Mouse (Mus musculus) ovary, postnatal 14 days (tissue): ENCODE results near the gene Cntf.
"Not testable (repeated sequence)": the region's sequence is repeated elsewhere in the genome, so short reads cannot be mapped to it uniquely, and the experiment has no call there.

ENCODE experiments used
- DNase-seq: peaks from one replicate; pipeline ENCODE4 v3.0.0; 2022; ENCODE audit warnings: low spot score

The Cntf gene

DNA sequence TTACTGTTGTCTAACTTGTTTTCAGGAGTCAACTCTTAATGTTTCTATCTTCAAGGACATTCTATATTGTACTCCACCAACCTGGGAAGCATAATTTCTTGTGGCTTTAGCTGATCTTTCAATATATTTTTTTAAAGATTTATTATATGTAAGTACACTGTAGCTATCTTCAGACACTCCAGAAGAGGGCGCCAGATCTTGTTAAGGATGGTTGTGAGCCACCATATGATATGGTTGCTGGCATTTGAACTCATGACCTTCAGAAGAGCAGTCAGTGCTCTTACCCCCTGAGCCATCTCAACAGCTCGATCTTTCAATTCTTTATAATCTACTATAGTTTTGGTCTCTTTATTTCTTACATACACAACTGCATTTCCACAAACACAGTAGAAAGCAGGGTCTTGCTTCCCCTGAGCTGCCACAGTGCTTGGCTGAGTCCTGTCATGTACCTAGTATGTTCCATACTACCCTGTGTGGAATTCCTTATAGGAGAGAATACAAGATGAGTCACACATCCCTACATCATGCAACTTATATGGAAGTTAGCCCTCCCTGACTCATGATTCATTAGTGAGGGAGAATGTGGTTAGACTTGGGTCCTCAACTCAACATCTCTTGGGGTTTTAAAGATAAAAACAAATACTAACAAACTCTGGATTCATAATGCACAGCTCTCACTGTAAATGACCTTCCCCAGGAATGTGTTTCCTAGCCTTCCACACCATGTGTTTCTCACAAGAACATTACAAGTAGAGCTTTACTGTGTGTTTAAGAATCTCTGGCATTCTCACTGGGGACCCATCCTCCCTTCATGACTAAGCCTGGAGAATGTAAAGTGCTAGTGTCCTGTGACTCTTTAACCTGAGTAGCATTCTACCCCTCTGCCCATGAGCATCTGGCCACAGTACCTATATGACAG is 3.0 kb downstream of the Cntf start:
- DNase-seq: no peak

GRCm38 (mm10) chr19:12759656-12760055 is 5.8 kb downstream of the Cntf start:
- peak; percentile 15 for DNase-seq

- DNase-seq: no peak
These were observed 6.4 kb downstream of the Cntf start for GRCm38 (mm10) chr19:12758936-12759478.

DNA sequence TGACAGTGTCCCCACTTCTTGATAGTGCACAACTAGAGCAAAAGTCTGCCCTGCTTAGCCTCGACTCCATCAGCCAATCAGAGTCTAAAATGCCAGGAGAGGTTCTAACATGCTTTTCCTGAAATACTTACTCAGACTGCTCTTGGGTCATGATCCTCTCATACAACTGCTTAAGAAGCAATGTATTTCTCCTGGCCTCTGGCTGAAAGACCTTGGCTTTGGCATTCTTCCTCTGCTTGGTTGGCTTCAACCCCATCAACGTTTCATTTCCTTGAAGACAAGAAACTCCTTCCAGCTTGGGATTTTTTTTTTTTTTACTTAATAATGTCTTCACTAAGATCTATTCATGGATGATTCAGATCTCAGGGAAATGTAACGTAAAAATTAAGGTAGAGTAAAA is 9.1 kb downstream of the Cntf start:
- no peak for DNase-seq

- DNase-seq: no peak
These were observed 33.5 kb downstream of the Cntf start for GRCm38 (mm10) chr19:12731950-12732349.

DNA sequence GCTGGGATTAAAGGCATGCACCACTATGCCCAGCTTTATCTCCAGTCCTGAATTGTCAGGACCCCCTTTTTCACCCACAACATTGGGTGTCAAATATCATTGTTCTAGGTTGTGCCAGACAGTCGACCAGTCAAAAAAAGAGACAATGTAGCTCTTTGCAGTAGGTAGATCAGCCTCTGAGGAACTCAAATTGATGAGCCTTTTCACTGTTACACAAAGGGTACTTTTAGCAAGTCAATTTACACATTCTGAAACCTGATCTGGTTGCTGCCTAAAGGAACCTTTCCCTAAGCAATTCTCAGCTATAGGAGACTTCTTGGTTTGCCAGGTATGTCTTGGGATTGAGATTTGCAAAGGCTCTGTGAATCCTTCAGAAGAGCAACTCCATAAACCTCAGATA is 34.4 kb downstream of the Cntf start:
- DNase-seq: no peak

- DNase-seq: no peak
These were observed 39.6 kb downstream of the Cntf start for GRCm38 (mm10) chr19:12725851-12726250.

- no peak for DNase-seq
These were observed 43.1 kb downstream of the Cntf start for GRCm38 (mm10) chr19:12722308-12722707.

- not testable (repeated sequence) for DNase-seq
These were observed 43.8 kb downstream of the Cntf start for GRCm38 (mm10) chr19:12721596-12721995.

GRCm38 (mm10) chr19:12720919-12721318 is 44.5 kb downstream of the Cntf start:
- DNase-seq: not testable (repeated sequence)

- no peak for DNase-seq
These were observed 45.0 kb downstream of the Cntf start for GRCm38 (mm10) chr19:12720463-12720862.

GRCm38 (mm10) chr19:12719189-12719588 is 46.2 kb downstream of the Cntf start:
- no peak for DNase-seq
